Mouse (Mus musculus): ENCODE data around the gene Ubr2.

Gene Ubr2

DNA sequence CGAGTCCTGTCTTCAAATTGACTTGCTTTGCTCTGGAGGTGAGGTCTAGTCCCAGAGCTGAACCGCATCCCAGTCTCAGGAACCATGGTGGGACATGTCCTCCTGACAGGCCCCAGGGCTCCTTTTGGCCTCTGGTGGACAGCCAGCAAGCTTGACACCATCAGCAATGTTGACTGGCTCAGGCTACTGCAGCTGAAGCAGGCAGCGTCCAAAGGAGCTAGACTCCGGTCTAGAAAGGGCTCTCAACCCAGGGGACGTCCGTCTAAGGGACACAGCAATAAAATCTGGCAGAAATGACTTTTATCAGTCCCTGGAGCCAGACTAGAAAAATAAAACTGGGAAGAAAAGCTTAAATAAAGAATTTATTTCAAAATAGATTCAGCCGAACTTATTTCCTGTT is 80.5 kb downstream of the Ubr2 start:
- no peak for ATAC-seq (ENCODE audit: insufficient number of reproducible peaks, low FRiP score, low TSS enrichment)

DNA sequence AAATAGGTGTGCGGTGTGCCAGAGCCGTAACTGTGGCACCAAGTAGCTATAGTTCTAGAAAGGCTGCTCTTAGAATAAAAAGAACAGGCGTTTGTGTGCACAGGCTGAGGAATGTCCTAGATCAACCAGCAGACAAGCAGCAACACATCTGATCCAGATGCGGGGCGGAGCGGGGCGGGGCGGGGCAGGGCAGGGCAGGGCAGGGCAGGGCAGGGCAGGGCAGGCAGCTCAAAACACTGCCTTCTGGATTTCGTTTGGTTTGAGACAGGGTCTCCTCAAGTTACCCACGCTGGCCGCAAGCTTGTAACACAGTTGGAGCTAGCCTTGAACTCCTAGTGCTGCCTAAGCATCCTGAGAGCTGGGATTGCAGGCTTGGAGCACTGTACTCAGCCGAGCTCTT is 81.1 kb downstream of the Ubr2 start:
- ATAC-seq (ENCODE audit: insufficient number of reproducible peaks, low FRiP score, low TSS enrichment): no peak

DNA sequence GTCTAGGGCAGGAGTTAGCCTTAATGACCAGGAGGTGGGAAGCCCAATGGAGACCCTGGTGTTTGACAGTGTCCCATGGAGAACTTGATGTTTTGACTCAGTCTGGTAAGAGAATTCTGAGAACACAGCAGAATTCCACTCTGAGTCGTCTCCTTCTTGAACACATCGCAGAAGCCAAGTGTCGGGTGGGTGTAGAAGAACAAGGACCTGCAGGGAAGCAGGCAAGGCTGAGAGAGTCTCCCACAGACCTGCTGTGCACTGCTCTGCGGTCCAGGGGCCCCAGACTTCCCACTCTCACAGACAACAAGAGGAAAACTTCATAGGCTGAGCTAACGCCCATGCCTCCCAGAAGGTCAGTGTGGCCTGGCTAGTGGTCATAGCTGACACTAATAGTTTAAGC is 82.6 kb downstream of the Ubr2 start:
- ATAC-seq (ENCODE audit: insufficient number of reproducible peaks, low FRiP score, low TSS enrichment): no peak

DNA sequence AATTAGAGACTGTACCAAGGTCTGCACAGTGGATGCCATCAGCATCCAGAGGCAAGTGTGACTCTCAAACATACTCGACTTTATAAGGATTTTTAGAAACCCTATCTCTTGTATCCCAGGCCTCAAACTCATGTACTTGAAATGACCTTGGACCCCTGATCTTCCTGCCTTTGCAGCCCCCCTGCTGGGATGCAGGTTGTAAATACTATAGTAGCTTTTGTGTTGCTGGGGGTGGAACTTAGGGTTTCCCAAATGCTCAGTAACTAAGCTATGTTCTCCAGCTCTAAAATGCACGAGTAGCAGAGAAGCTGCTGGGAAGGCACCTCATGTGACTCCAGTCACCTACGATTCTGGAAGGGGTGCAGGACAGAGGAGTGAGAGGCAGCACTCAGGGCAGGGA is 83.4 kb downstream of the Ubr2 start:
- ATAC-seq (ENCODE audit: insufficient number of reproducible peaks, low FRiP score, low TSS enrichment): no peak

DNA sequence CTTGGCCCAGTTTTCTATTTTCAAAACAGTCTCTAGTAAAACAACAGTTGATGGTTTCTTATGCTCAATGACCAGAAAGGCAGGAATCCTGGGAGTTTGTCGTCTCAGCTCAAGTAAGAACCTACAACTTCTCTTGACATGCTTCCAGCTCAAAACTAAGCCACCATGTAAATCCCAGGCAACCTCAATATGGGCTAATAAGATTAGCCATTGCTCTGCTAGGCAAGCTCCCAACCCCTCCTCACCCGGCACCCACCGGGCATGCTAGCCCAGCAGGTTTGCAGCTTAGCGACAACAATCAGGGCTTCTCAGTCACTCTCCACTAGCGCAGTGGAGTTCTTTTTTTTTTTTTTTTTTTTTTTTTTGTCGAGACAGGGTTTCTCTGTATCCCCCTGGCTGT is 84.2 kb downstream of the Ubr2 start:
- no peak for ATAC-seq (ENCODE audit: insufficient number of reproducible peaks, low FRiP score, low TSS enrichment)

DNA sequence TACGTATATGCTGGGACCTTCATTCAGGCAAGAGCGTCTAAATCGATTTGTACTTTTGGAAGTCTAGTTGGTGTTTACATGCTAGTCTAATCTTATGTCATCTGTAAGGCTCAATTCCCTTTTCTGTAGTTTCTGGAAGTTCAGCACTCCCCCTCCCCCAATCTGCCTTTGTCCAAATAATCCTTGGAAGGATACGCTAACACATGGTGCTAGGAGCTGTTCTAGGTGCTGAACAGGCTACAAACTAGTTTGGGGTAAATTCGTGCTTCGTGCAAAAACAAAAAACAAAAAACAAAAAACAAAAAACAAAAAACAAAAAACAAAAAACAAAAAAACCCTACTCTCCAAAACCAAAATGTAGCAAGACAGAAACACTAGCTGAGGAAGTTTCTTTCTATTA is 89.5 kb downstream of the Ubr2 start:
- ATAC-seq (ENCODE audit: insufficient number of reproducible peaks, low FRiP score, low TSS enrichment): no peak

DNA sequence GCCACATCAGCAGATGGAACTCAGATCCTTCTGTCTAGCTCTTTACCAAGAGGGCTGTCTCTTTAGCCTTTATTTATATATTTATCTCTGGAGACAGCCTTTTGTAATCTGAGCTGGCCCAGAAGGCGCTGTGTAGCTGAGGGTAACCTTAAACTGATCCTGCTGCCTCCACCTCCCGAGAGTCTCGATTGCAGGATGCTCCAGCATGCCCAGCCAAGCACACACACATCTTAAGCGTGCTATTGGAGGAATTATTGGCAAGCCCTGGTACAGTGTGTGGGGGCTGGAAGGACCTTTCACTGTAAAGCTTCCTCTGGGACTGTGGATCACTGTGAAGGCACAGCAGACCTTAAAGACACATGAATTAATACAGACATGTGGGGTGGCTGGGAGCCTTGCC is 91.4 kb downstream of the Ubr2 start:
- no peak for ATAC-seq (ENCODE audit: insufficient number of reproducible peaks, low FRiP score, low TSS enrichment)

DNA sequence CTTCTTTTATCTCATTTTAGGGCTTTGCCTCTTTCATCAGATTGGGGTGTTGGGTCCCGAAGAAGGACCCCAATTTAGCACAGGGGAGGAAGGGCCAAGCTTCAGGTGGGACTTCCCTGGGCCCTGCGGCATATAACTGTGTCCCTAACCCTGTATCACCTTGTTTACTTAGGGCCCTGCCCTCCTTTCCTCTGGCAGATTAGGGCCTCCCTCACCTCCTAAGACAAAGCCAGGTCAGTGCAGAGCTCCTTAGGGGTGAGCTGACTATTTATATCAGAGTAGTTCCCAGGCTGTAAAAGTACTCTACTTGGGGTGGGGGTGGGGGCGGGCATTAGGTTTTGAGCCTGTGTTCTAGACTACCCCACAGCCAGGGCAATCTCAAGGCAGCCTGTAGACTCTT is 95.2 kb downstream of the Ubr2 start:
- ATAC-seq (ENCODE audit: insufficient number of reproducible peaks, low FRiP score, low TSS enrichment): no peak

DNA sequence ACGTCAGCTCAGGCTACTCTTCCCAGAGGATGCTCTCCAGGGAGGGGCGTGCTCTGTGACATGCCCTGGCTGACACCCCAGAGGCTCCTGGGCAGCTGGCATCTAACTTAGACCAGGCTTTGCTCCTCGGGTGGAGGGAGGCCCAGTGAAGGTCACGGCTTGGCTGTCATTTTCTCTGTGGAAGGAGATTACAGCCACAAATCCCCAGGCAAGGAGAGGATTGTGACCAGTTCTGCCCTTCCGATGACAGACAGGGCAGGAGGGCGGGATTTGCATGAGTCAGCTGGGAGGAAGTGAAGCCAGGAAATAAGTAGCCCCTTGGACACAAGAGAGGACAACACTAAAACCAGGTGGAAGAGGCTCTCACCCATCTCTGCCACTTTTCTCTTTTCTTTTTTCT is 98.0 kb downstream of the Ubr2 start:
- no peak for ATAC-seq (ENCODE audit: insufficient number of reproducible peaks, low FRiP score, low TSS enrichment)

DNA sequence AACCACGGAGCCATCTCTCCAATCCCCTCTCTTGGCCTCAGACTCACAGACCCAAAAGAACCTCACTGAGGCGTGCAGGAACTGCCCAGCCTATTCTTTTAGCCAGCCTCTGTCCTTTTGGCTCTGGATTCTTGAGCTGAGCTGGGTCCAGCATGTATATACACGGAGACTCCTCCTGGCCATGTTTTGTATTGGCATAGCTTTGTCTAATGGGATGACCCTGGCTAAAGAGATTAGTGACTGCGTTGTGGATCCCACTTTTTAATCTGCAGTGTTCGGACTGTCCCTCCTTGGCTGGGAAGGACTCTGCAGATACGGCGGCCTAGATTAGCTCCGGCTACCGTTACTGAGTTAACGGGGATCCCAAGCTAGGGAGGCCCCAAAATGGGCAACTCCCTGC is 100.2 kb downstream of the Ubr2 start, which contains the start of gene Prph2:
Prph2 (plus strand) TSS at position 274 of the 400 bp plus-strand sequence.
- ATAC-seq (ENCODE audit: insufficient number of reproducible peaks, low FRiP score, low TSS enrichment): no peak

DNA sequence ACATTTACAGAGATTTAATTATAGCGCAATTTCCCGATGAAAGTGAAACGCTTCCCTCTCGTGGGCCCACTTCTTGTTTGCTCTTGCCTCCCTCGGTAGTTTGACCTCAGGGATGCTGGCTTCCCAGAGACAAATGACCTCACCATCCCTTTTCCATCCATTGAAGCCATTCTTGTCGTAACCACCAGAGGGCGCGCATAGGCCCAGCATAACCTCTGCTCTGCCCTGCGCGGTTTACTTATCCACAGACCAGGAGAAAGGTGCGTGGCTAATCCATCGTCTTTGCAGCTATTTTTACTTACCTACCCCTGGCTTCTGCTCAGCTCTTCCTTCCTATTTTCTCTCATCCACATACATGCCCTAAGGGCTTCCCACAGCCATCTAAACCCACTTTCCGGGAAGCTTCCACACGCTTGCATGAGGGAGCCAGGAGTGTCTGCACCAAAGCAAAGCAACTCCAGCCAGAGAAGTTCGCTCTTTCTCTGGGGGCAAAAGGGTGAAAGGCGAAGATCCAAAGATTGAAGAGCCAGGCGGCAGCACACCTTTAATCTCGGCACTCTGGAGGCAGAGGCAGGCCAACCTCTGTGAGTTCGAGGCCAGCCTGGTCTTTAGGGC is 106.4 kb downstream of the Ubr2 start:
- peak; percentile 88; the same call in 1 of the 2 replicates for ATAC-seq (ENCODE audit: insufficient number of reproducible peaks, low FRiP score, low TSS enrichment)

DNA sequence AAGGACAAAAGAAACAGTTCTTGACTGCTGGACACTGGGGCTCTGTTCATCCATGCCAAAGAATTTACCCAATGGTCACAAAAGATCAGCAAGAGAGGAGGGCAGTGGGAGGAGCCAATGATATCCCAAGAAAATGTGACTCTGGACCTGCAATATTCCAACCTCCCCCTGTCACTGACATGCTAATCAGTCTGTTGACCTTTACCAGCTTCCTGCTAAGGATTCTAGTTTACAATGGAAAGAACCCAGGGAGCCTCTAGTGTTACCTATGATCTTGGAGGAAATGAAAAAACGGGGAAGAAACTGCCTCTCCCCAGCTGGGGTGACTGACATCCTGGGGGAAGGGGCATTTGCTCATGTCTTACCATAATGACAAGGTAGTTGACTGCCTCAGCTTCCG is 109.4 kb downstream of the Ubr2 start:
- ATAC-seq (ENCODE audit: insufficient number of reproducible peaks, low FRiP score, low TSS enrichment): no peak

DNA sequence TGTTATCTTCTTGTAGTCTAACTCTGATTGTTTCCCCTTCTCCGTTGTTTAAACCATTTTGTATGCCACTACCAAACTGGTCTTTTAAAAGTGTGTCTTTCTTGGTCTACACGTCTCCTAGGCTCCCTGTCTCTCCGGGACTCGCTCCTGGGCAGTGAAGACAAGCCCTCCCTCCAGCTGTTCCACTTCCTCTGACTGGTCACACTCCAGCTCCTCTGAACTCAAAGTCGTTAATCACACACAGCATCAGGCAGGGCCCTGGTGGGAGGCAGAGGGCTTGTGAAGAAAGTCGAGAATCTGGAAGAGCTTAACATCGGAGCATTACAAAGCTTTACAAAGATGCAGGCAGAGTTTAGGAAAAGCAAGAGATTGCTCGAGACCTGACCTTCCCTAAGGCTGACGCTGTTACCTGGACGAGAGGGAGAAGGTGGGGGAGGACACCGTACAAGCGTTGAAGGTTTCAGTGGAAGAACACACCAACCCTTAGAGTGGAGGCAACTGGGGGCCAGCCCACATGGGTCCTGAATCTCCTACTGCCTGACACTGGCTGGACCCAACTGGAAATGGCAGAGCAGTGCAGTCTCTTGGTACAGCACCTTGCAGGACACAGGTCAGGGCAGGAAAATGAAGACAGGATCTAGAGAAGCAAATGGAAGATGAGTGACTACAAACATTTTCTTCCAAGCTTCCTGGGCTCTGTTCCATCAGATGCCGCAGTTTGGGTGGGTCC is 113.0 kb downstream of the Ubr2 start:
- ATAC-seq (ENCODE audit: insufficient number of reproducible peaks, low FRiP score, low TSS enrichment): no peak

DNA sequence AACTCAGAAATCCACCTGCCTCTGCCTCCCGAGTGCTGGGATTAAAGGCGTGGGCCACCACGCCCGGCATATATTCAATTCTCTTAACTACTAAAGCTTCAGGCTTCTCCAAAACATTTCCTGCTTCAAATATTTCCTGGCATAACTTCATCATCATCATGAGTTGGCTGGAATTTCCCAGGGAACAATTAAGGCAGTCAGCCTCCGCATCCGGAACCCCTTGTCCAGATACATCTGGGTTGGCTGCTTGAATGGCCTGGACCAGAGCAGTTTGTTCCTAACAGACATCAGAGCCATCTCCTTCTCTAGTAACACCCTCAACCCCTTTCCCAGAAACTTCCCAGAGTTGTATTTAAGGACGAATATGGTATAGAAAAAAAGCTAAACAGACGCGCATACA is 114.9 kb downstream of the Ubr2 start:
- ATAC-seq (ENCODE audit: insufficient number of reproducible peaks, low FRiP score, low TSS enrichment): no peak

DNA sequence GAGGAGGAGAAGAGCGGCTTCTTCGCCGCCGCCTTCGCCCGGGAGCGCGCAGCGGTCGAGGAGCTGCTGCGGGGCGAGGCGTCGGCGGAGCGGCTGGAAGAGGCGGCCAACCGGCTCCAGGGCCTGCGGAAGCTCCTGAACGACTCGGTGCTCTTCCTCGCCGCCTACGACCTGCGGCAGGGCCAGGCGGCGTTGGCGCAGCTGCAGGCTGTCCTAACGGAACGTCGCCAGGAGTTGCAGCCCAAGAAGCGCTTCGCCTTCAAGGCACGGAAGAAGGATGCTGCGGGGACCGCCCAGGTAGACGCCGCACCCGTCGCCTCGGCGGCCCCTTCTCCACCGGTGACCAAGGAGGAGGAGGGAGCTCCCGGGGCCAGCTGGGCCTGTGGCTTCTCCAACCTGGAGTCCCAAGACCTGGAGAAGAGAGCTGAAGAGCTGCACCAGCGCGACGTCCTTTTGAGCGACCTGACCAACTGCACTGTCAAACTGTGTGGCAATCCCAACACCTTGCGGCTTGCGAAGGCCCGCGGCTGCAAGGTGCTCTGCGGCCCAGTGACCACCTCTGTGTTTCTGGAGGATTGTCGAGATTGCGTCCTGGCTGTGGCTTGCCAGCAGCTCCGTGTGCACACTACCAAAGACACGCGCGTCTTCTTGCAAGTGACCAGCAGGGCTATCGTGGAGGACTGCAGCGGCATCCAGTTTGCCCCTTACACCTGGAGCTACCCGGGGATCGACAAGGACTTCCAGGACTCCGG is 119.3 kb downstream of the Ubr2 start:
- ATAC-seq (ENCODE audit: insufficient number of reproducible peaks, low FRiP score, low TSS enrichment): peak; percentile 0; the same call in 1 of the 2 replicates

DNA sequence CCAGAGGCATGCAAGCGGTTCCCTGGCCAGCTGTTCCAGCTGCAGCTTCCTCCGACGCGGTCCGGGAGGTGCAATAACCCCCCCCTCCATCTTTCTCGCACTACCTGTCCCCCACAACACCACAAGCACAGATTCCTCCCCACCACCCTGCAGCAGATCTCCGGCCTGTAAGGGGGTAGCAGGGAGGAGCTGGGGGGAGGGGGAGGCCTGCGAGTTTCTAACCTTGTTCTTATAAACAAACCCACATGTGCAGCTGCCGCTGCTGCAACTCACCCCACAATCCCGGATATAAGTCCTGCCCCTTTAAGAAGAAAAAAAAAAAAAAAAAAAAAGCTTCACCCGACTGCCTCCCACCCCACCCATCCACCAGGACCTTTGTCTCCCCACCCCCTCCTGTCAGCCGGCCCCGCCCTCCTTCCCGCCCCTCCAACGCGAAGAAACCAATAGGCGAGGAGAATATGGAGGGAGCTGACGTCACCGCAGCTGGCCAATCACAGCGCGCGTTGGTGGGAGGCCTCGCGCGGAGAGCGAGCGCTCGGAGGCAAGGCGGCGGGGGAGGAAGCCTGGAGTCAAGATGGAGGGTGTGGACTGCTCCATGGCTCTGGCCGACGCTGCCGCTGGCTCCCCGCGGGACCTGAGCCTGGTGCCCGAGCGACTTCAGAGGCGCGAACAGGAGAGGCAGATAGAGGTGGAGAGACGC is 120.1 kb downstream of the Ubr2 start, which contains the start of gene Tbcc:
Tbcc (plus strand) TSS at position 569 of the 700 bp plus-strand sequence.
- peak; percentile 87 for ATAC-seq (ENCODE audit: insufficient number of reproducible peaks, low FRiP score, low TSS enrichment)

DNA sequence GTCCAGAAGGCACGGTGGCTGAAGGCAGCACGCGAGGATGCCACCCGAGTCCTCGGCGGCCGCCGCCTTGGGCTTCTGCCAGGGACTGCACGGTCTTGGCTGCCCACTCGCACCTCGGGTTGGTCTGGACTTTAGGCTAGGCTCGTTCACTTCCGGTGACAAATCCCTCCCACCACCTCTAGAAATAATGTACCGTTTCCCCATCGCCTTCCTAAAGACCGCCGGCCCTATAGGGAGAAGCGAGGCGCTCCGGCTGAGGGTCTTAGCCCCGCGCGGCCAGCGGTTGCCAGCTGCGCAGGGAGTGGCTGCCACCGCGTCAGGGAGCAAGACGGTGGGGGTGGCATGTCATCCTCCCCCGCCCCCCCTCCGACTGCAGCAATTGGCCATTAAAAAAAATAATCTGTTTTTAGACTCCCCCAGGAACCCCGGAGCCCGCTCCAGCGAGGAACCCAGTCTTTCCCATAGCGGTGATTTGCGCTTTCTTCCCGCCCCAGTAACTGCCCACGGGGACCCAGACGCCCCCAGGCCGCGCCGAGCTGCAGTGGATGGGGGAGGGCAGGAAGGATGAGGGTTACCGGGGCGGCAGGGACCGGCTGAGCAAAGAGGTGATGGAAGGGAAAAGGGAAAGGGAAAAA is 120.8 kb downstream of the Ubr2 start:
- ATAC-seq (ENCODE audit: insufficient number of reproducible peaks, low FRiP score, low TSS enrichment): peak; percentile 59

DNA sequence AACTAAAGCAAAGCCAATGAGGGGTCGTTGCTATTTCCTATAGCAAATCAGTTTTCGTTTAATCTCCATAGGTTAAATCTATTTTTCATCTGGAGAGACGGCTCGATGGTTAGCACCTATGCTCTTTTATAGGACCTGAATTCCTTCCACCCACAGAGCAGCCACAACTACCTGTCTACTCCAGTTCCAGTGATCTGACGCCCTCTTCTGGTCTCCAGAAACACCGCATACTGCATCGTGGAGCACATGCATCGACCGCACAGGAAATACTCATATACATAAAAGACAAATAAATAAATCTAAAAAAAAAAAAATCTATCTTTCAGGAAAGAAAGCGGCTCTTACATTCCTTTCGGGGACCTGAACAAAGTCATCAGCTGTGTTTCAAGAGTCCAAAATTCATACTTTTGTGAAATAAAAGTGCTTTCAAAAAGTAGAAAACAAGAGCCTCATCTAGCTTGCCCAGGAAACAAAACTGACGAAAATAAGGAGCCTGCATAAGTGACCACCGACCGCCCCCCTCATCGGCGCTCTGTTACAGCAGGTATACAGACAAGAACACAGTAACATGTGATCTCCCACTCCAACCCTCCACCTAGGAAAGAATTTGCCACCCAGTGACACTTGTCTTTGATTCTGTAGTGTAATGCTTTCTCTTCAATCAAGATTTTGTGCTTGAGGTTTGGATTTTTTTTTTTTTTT is 121.7 kb downstream of the Ubr2 start:
- ATAC-seq (ENCODE audit: insufficient number of reproducible peaks, low FRiP score, low TSS enrichment): no peak

DNA sequence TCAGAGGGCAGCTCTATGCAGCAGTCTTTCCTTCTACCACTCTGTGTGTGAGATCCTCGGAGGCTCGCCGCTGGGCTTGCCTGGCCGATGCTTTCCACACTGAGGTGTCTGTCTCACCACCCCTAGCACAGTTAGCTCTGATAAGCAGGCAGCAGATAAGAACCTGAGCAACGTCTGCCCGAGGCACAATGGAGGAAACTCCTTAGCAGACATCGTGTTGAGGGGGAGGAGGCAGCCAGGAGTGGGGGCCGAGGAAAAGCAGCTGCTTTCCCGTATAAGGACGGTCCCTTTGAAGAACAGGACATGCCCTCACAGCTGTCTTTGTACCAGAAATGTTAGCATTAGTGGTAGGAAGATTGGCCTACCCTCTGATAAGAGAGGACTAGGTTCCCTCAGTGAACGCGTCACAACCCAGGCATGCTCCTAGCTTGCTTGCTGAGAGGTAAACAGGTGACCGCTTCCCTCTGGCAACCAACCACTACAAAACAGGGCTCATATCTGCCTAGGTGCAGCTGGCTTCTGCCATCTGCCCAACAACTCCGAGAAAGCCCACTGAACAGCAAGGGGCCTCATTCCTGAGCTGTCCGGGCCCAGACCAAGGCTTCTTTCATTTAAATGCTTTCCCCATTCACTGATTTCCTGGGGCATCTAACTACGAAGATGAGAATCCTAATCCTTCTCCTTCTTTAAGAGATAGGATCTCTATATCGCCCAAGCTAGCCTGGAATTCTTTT is 124.3 kb downstream of the Ubr2 start:
- ATAC-seq (ENCODE audit: insufficient number of reproducible peaks, low FRiP score, low TSS enrichment): no peak

All from cerebellum, adult (tissue).